Mouse (Mus musculus) limb, embryonic 15.5 days (tissue): ENCODE measurements around the gene Phf20. TPM values are rescaled to one million over a fixed set of nuclear protein-coding genes. Genes with fewer than 3 reads are reported as not detected.

Experiments used
- ATAC-seq: fragments of 200-750 bp; cut with Nextera tagmentation; 2 replicates; pipeline ENCODE4 v1.8.0; 2017; ENCODE audit warnings: low read depth, moderate TSS enrichment; ENCODE audit not compliant: insufficient number of reproducible peaks, low FRiP score, low TSS enrichment
- H3K27ac ChIP-seq: fragments of 300-500 bp; sonication (generic); 2 replicates; pipeline ENCODE4 v1.5.1; 2015; ENCODE audit warnings: moderate library complexity, mild to moderate bottlenecking, inconsistent platforms
- H3K27me3 ChIP-seq: fragments of 300-500 bp; sonication (generic); 2 replicates; pipeline ENCODE4 v1.6.1; 2015; ENCODE audit warnings: inconsistent platforms
- H3K36me3 ChIP-seq: fragments of 300-500 bp; sonication (generic); 2 replicates; pipeline ENCODE4 v1.6.1; 2015; ENCODE audit warnings: inconsistent platforms
- H3K4me1 ChIP-seq: fragments of 300-500 bp; sonication (generic); 2 replicates; pipeline ENCODE4 v1.6.1; 2015; ENCODE audit warnings: inconsistent platforms
- H3K4me2 ChIP-seq: fragments of 300-500 bp; sonication (generic); 2 replicates; pipeline ENCODE4 v1.6.1; 2015; ENCODE audit warnings: mild to moderate bottlenecking, inconsistent platforms
- H3K4me3 ChIP-seq: fragments of 300-500 bp; sonication (generic); 2 replicates; pipeline ENCODE4 v1.5.1; 2015; ENCODE audit warnings: mild to moderate bottlenecking, inconsistent platforms
- H3K9ac ChIP-seq: fragments of 300-500 bp; sonication (generic); 2 replicates; pipeline ENCODE4 v1.6.1; 2015; ENCODE audit warnings: inconsistent platforms
- H3K9me3 ChIP-seq: fragments of 300-500 bp; sonication (generic); 2 replicates; pipeline ENCODE4 v1.6.1; 2016; ENCODE audit warnings: inconsistent platforms
- WGBS: fragments of 180-500 bp; shearing (Covaris S2); methylation state at CpG from one replicate; pipeline ENCODE4 v1.1.7; 2015; 5-methylcytosine and 5-hydroxymethylcytosine counted together
- polyA plus RNA-seq: library from polyadenylated mRNA; unstranded; fragments of >200 nt; fragmentation: Nextera tagmentation; extraction: Ambion mirVana; gene quantifications from 2 replicates; pipeline ENCODE4 v1.2.1, GENCODE M21; 2015

Gene Phf20
- polyA plus RNA-seq, 1 experiment from 2014 or later = 68.4 TPM

GRCm38 (mm10) chr2:156310455-156310854 is 114.2 kb downstream of the Phf20 start:
- ATAC-seq = no peak
- H3K27me3 ChIP-seq = no peaks in the 10 kb centered on the region
- 94% methylated on average over 5 of the region's 5 CpGs for WGBS
- H3K9ac ChIP-seq = no peak overlapping the region
- H3K27ac ChIP-seq = no peak overlapping the region
- H3K36me3 ChIP-seq = peaks cover 19% of the 10 kb centered on the region; the same call in 1 of the 2 replicates
- H3K9me3 ChIP-seq = no peaks in the 10 kb centered on the region
- peaks cover 4% of the 10 kb centered on the region; the same call in 1 of the 2 replicates for H3K4me1 ChIP-seq
- no peak overlapping the region for H3K4me2 ChIP-seq
- no peak overlapping the region for H3K4me3 ChIP-seq

- Histone ChIP-seq H3K36me3 (peaks cover 18% of the 10 kb centered on the region; the same call in 1 of the 2 replicates), H3K4me2 (0 out of 2 replicates have a peak overlapping the region, but pooled peaks have one; percentile 83), H3K27me3 (no peaks in the 10 kb centered on the region), H3K27ac (no peak overlapping the region), H3K4me1 (peaks cover 4% of the 10 kb centered on the region; the same call in 1 of the 2 replicates), H3K4me3 (peak overlapping the region; percentile 97), H3K9me3 (no peaks in the 10 kb centered on the region), H3K9ac (no peak overlapping the region)
- WGBS = 88% methylated on average over 5 of the region's 5 CpGs
- ATAC-seq = no peak
These were observed 114.7 kb downstream of the Phf20 start for GRCm38 (mm10) chr2:156310945-156311344.

GRCm38 (mm10) chr2:156311441-156311840 is 115.2 kb downstream of the Phf20 start:
- Histone ChIP-seq H3K36me3 (peaks cover 18% of the 10 kb centered on the region; the same call in 1 of the 2 replicates), H3K27ac (peak overlapping the region; percentile 97), H3K4me3 (peak overlapping the region; percentile 97), H3K4me1 (peaks cover 4% of the 10 kb centered on the region; the same call in 1 of the 2 replicates), H3K9ac (peak overlapping the region; percentile 88), H3K27me3 (no peaks in the 10 kb centered on the region), H3K4me2 (peak overlapping the region; percentile 83), H3K9me3 (no peaks in the 10 kb centered on the region)
- 18% methylated on average over 8 of the region's 8 CpGs for WGBS
- ATAC-seq = no peak

- H3K27ac ChIP-seq = peak overlapping the region; percentile 97
- H3K4me1 ChIP-seq = peaks cover 4% of the 10 kb centered on the region; the same call in 1 of the 2 replicates
- H3K9ac ChIP-seq = peak overlapping the region; percentile 88
- H3K27me3 ChIP-seq = no peaks in the 10 kb centered on the region
- peak; percentile 74 for ATAC-seq
- no peaks in the 10 kb centered on the region for H3K9me3 ChIP-seq
- peak overlapping the region; percentile 97 for H3K4me3 ChIP-seq
- under 1% methylated on average over 52 of the region's 53 CpGs for WGBS
- H3K36me3 ChIP-seq = peaks cover 14% of the 10 kb centered on the region; the same call in 1 of the 2 replicates
- peak overlapping the region; percentile 83 for H3K4me2 ChIP-seq
These were observed 115.6 kb downstream of the Phf20 start for GRCm38 (mm10) chr2:156311841-156312291.

GRCm38 (mm10) chr2:156312297-156312897 is 116.1 kb downstream of the Phf20 start, which contains the start of the genes Cnbd2 and Scand1:
Gene Cnbd2, plus strand, starts transcription at chr2:156312299.
Gene Scand1, minus strand, starts transcription at chr2:156312704.
- under 1% methylated on average over 49 of the region's 49 CpGs for WGBS
- peak within 1 kb of the TSS; percentile 88 for H3K9ac ChIP-seq
- peak within 1 kb of the TSS; percentile 97 for H3K27ac ChIP-seq
- no peaks in the 10 kb centered on the region for H3K27me3 ChIP-seq
- H3K4me3 ChIP-seq = peak within 1 kb of the TSS; percentile 97
- peaks cover 4% of the 10 kb centered on the region; the same call in 1 of the 2 replicates for H3K4me1 ChIP-seq
- no peaks in the 10 kb centered on the region for H3K9me3 ChIP-seq
- H3K4me2 ChIP-seq = peak within 1 kb of the TSS; percentile 83
- peaks cover 10% of the 10 kb centered on the region; the same call in 1 of the 2 replicates for H3K36me3 ChIP-seq
- ATAC-seq = peak; percentile 79

GRCm38 (mm10) chr2:156313153-156313552 is 116.9 kb downstream of the Phf20 start:
- no peak for ATAC-seq
- Histone ChIP-seq H3K36me3 (0 out of 2 replicates have a peak, but pooled peaks cover 7% of the 10 kb centered on the region), H3K27me3 (no peaks in the 10 kb centered on the region), H3K9me3 (no peaks in the 10 kb centered on the region), H3K4me2 (peak overlapping the region; percentile 83), H3K4me3 (peak overlapping the region; percentile 97), H3K9ac (no peak overlapping the region), H3K27ac (no peak overlapping the region), H3K4me1 (peaks cover 4% of the 10 kb centered on the region; the same call in 1 of the 2 replicates)
- WGBS = 61% methylated on average over 3 of the region's 3 CpGs

- ATAC-seq = no peak
- Histone ChIP-seq H3K27ac (no peak overlapping the region), H3K9me3 (no peaks in the 10 kb centered on the region), H3K27me3 (no peaks in the 10 kb centered on the region), H3K4me2 (no peak overlapping the region), H3K4me1 (peaks cover 4% of the 10 kb centered on the region; the same call in 1 of the 2 replicates), H3K36me3 (0 out of 2 replicates have a peak, but pooled peaks cover 3% of the 10 kb centered on the region), H3K9ac (no peak overlapping the region), H3K4me3 (no peak overlapping the region)
- 93% methylated on average over 6 of the region's 6 CpGs for WGBS
These were observed 118.5 kb downstream of the Phf20 start for GRCm38 (mm10) chr2:156314811-156315210.

- no peaks in the 10 kb centered on the region for H3K9me3 ChIP-seq
- no peaks in the 10 kb centered on the region for H3K4me1 ChIP-seq
- no peak overlapping the region for H3K4me3 ChIP-seq
- no peak for ATAC-seq
- no peak overlapping the region for H3K4me2 ChIP-seq
- H3K27me3 ChIP-seq = no peaks in the 10 kb centered on the region
- H3K36me3 ChIP-seq = peaks cover 3% of the 10 kb centered on the region; the same call in 1 of the 2 replicates
- no peak overlapping the region for H3K27ac ChIP-seq
- H3K9ac ChIP-seq = no peak overlapping the region
These were observed 122.2 kb downstream of the Phf20 start for GRCm38 (mm10) chr2:156318491-156318890.

- no peaks in the 10 kb centered on the region for H3K9me3 ChIP-seq
- no peaks in the 10 kb centered on the region for H3K27me3 ChIP-seq
- H3K27ac ChIP-seq = no peak overlapping the region
- H3K4me2 ChIP-seq = no peak overlapping the region
- 80% methylated on average over 6 of the region's 6 CpGs for WGBS
- peaks cover 4% of the 10 kb centered on the region; the same call in 1 of the 2 replicates for H3K4me1 ChIP-seq
- no peak overlapping the region for H3K9ac ChIP-seq
- H3K36me3 ChIP-seq = peaks cover 3% of the 10 kb centered on the region; the same call in 1 of the 2 replicates
- H3K4me3 ChIP-seq = no peak overlapping the region
- no peak for ATAC-seq
These were observed 125.3 kb downstream of the Phf20 start for GRCm38 (mm10) chr2:156321538-156321937.

- no peak overlapping the region for H3K27ac ChIP-seq
- no peak overlapping the region for H3K4me2 ChIP-seq
- H3K9ac ChIP-seq = no peak overlapping the region
- no peaks in the 10 kb centered on the region for H3K9me3 ChIP-seq
- no peak for ATAC-seq
- H3K27me3 ChIP-seq = no peaks in the 10 kb centered on the region
- WGBS = 59% methylated on average over 6 of the region's 6 CpGs
- peaks cover 3% of the 10 kb centered on the region; the same call in 1 of the 2 replicates for H3K36me3 ChIP-seq
- peaks cover 4% of the 10 kb centered on the region; the same call in 1 of the 2 replicates for H3K4me1 ChIP-seq
- H3K4me3 ChIP-seq = no peak overlapping the region
These were observed 127.9 kb downstream of the Phf20 start for GRCm38 (mm10) chr2:156324116-156324588.

GRCm38 (mm10) chr2:156324681-156325080 is 128.4 kb downstream of the Phf20 start:
- Histone ChIP-seq H3K36me3 (peaks cover 3% of the 10 kb centered on the region; the same call in 1 of the 2 replicates), H3K4me2 (no peak overlapping the region), H3K27me3 (no peaks in the 10 kb centered on the region), H3K27ac (no peak overlapping the region), H3K4me1 (peaks cover 4% of the 10 kb centered on the region; the same call in 1 of the 2 replicates), H3K4me3 (no peak overlapping the region), H3K9ac (no peak overlapping the region), H3K9me3 (no peaks in the 10 kb centered on the region)
- ATAC-seq = no peak
- 28% methylated on average over 5 of the region's 5 CpGs for WGBS

GRCm38 (mm10) chr2:156330681-156331080 is 134.4 kb downstream of the Phf20 start:
- Histone ChIP-seq H3K4me3 (no peak overlapping the region), H3K36me3 (no peaks in the 10 kb centered on the region), H3K9ac (no peak overlapping the region), H3K27me3 (no peaks in the 10 kb centered on the region), H3K4me1 (no peaks in the 10 kb centered on the region), H3K27ac (no peak overlapping the region), H3K9me3 (no peaks in the 10 kb centered on the region), H3K4me2 (no peak overlapping the region)
- no peak for ATAC-seq
- 39% methylated on average over 1 of the region's 1 CpGs for WGBS
